12 mouse cellular contexts compared by ENCODE assay signal in genomic region chr11:113438915-113439314, GRCm38 (mm10).
DNase-seq lines count a peak whose midpoint lies in the region; ATAC-seq and TF ChIP-seq lines count a peak whose summit lies in the region.
"Had no signal": no experiment of that assay in that cellular context is flagged by ENCODE, and none has a peak within 500 bp of the region (broad histone marks: within the 10 kb centered on the region; RNA-seq: fewer than 3 reads in every experiment).

No protein-coding gene starts in this region.

- no peaks in the 10 kb centered on the region for H3K36me3 ChIP-seq in kidney, postnatal 0 days (ENCODE audit: insufficient read depth, low read length)
- no peaks in the 10 kb centered on the region for H3K36me3 ChIP-seq in forebrain, embryonic 14.5 days (ENCODE audit: control insufficient read depth, insufficient read depth, low read length)
- no peaks in the 10 kb centered on the region for H3K36me3 ChIP-seq in limb, embryonic 11.5 days (ENCODE audit: control insufficient read depth, insufficient read depth, low read length)
- H3K36me3 ChIP-seq in neural tube, embryonic 12.5 days = no peaks in the 10 kb centered on the region

- WGBS in kidney, postnatal 0 days = 82% methylated on average over 5 of the region's 5 CpGs
- 70% methylated on average over 5 of the region's 5 CpGs for WGBS in forebrain, embryonic 14.5 days
- 92% methylated on average over 5 of the region's 5 CpGs for WGBS in limb, embryonic 11.5 days
- WGBS in neural tube, embryonic 12.5 days = 77% methylated on average over 5 of the region's 5 CpGs

- no peaks in the 10 kb centered on the region for H3K27me3 ChIP-seq in kidney, postnatal 0 days (ENCODE audit: insufficient read depth, low read length)
- no peaks in the 10 kb centered on the region for H3K27me3 ChIP-seq in forebrain, embryonic 14.5 days (replicated peaks; ENCODE audit: control insufficient read depth, insufficient read depth, low read length)
- no peaks in the 10 kb centered on the region for H3K27me3 ChIP-seq in limb, embryonic 11.5 days (ENCODE audit: control insufficient read depth, insufficient read depth, low read length)
- H3K27me3 ChIP-seq in neural tube, embryonic 12.5 days (replicated peaks) = no peaks in the 10 kb centered on the region

- no peak overlapping the region for H3K9ac ChIP-seq in kidney, postnatal 0 days (ENCODE audit: low read depth, low read length)
- H3K9ac ChIP-seq in forebrain, embryonic 14.5 days (ENCODE audit: low read length) = peak overlapping the region; percentile 40; the same call in 1 of the 2 replicates
- H3K9ac ChIP-seq in limb, embryonic 11.5 days (ENCODE audit: low read length) = no peak overlapping the region
- H3K9ac ChIP-seq in neural tube, embryonic 12.5 days = no peak overlapping the region
- H3K9ac ChIP-seq: heart, embryonic 12.5 days had no signal

- 0 out of 2 replicates have a peak, but pooled peaks cover 5% of the 10 kb centered on the region for H3K4me1 ChIP-seq in kidney, postnatal 0 days (replicated peaks; ENCODE audit: insufficient read depth, low read length)
- peaks cover 13% of the 10 kb centered on the region for H3K4me1 ChIP-seq in forebrain, embryonic 14.5 days (ENCODE audit: control insufficient read depth, insufficient read depth, low read length)
- 0 out of 2 replicates have a peak, but pooled peaks cover 3% of the 10 kb centered on the region for H3K4me1 ChIP-seq in limb, embryonic 11.5 days (ENCODE audit: control insufficient read depth, insufficient read depth, low read length)
- peaks cover 21% of the 10 kb centered on the region for H3K4me1 ChIP-seq in neural tube, embryonic 12.5 days

- no peak for ATAC-seq in kidney, postnatal 0 days (replicated peaks; ENCODE audit: low FRiP score, low read depth)
- peak; percentile 47 for ATAC-seq in forebrain, embryonic 14.5 days
- ATAC-seq in limb, embryonic 11.5 days (ENCODE audit: insufficient number of reproducible peaks, low FRiP score, low TSS enrichment, low read depth) = no peak
- peak; percentile 18; the same call in 1 of the 2 replicates for ATAC-seq in neural tube, embryonic 12.5 days (ENCODE audit: low FRiP score, low read depth)

- H3K9me3 ChIP-seq in kidney, postnatal 0 days (replicated peaks; ENCODE audit: low read length) = 0 out of 2 replicates have a peak, but pooled peaks cover 4% of the 10 kb centered on the region
- no peaks in the 10 kb centered on the region for H3K9me3 ChIP-seq in forebrain, embryonic 14.5 days (replicated peaks; ENCODE audit: control insufficient read depth, low read length)
- no peaks in the 10 kb centered on the region; the same call in 1 of the 2 replicates for H3K9me3 ChIP-seq in limb, embryonic 11.5 days (ENCODE audit: control insufficient read depth, low read length)
- peaks cover 5% of the 10 kb centered on the region; the same call in 1 of the 2 replicates for H3K9me3 ChIP-seq in neural tube, embryonic 12.5 days

- no peak overlapping the region for H3K27ac ChIP-seq in kidney, postnatal 0 days
- H3K27ac ChIP-seq in forebrain, embryonic 14.5 days (ENCODE audit: low read depth, low read length) = peak overlapping the region; percentile 89
- peak overlapping the region; percentile 78 for H3K27ac ChIP-seq in limb, embryonic 11.5 days (replicated peaks; ENCODE audit: low read depth, low read length)
- peak overlapping the region; percentile 68 for H3K27ac ChIP-seq in neural tube, embryonic 12.5 days

- H3K4me2 ChIP-seq in kidney, postnatal 0 days (ENCODE audit: low read length) = no peak overlapping the region
- no peak overlapping the region for H3K4me2 ChIP-seq in forebrain, embryonic 14.5 days (ENCODE audit: low read length)
- H3K4me2 ChIP-seq in limb, embryonic 11.5 days (ENCODE audit: low read depth, severe bottlenecking) = no peak overlapping the region
- H3K4me2 ChIP-seq in neural tube, embryonic 12.5 days (replicated peaks) = peak overlapping the region; percentile 21
- H3K4me2 ChIP-seq: heart, embryonic 12.5 days had no signal

- no peak overlapping the region for H3K4me3 ChIP-seq in kidney, postnatal 0 days (replicated peaks; ENCODE audit: low read depth, low read length)
- no peak overlapping the region for H3K4me3 ChIP-seq in forebrain, embryonic 14.5 days (ENCODE audit: low read depth, low read length)
- H3K4me3 ChIP-seq in limb, embryonic 11.5 days (ENCODE audit: low read depth, low read length) = no peak overlapping the region
- H3K4me3 ChIP-seq in neural tube, embryonic 12.5 days = no peak overlapping the region
- H3K4me3 ChIP-seq: heart, embryonic 12.5 days; myocyte had no signal

- DNase-seq in kidney, postnatal 0 days (ENCODE audit: low spot score) = no peak
- no peak for DNase-seq in kidney, adult 11 months
- peak; percentile 51 for DNase-seq in forebrain, embryonic 14.5 days (ENCODE audit: low spot score)
- DNase-seq in limb, embryonic 11.5 days (ENCODE audit: low spot score) = no peak
- DNase-seq in ovary, postnatal 36 days (ENCODE audit: low spot score) = no peak
- no peak for DNase-seq in cerebellum, adult 11-12 months
- no peak for DNase-seq in spleen, adult 12 weeks (ENCODE audit: low spot score)
- DNase-seq: adrenal gland, adult 2 months; lung, postnatal 14 days had no signal

- 0 out of 2 replicates have a peak, but pooled peaks have one; percentile 15 for TF ChIP-seq CTCF in kidney, postnatal 0 days (IDR thresholded peaks at IDR 0.05; ENCODE audit: low read depth)

Comparison
In these comparisons a context has a peak if more than half of its experiments do, and no peak if none do; other contexts are left out.
1. ATAC-seq: peak in forebrain, embryonic 14.5 days (single experiment) and neural tube, embryonic 12.5 days (single experiment); none in kidney, postnatal 0 days (single experiment) and limb, embryonic 11.5 days (single experiment).